Mouse (Mus musculus) kidney, adult 11 months (tissue): ENCODE results near the gene Gpr87.

Experiments
- DNase-seq: peaks from one replicate; pipeline ENCODE4 v3.0.0; 2022

The Gpr87 gene

DNA sequence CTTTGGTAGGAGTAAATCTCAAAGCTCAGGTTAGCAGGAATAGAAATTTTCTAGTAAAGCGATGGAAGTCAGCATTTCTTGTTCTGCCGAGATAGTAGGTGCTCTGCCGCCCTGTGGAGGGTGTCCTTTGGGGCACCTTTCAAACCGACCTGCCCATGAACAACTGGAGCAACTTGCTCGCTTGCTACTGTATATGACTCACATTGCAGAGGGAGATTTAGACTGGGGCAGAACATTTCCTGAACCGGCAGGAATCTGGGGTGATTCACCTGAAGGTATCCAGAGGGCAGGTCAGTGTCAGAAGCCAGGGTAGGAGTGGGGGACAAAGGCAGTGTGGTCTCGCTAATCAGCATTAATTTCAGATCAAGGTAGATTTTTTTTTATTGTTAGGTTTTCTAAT lies at the start of gene Gpr87:
Gene Gpr87 (minus strand): TSS at position 167 of the 400 bp plus-strand sequence.
- DNase-seq: no peak

- DNase-seq: no peak
These were observed 48.5 kb upstream of the Gpr87 start for GRCm38 (mm10) chr3:59243384-59243783.

DNA sequence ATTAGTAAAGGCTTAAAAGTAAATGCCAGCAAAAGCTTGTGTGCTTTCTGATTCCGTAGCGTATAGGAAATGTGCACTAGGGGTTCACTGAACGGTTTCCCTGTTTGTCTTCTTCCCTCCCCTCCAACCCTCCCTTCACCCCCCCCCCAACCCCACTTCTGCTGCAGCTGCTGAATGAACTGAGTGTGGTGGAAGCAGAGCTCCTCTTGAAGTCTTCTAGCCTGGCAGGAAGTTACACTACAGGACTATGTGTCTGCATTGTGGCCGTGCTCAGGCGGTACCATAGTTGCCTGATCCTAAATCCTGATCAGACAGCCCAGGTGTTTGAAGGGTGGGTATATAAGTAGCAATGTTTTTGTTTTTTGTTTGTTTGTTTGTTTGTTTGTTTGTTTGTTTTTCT lies 40.0 kb upstream of the Gpr87 start:
- DNase-seq: no peak

DNA sequence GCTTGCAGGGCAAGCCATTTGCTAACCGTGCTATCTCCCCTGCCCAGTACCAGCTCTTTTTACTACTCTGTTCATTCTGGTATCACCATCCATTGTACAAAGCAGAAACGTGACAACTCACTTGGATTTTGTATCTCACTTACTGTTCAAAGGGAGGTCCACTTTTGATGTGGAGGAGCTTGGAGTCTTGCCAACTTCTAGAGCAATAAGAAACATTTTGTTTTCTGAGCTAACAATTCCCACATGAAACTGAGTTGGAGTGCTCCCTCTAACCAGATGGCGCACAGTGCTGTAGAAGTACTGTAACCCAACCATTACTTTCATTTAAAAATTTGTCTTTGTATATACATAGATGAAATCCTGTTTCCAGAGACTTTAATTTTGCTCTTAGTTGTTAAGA lies 36.0 kb upstream of the Gpr87 start:
- DNase-seq: no peak

DNA sequence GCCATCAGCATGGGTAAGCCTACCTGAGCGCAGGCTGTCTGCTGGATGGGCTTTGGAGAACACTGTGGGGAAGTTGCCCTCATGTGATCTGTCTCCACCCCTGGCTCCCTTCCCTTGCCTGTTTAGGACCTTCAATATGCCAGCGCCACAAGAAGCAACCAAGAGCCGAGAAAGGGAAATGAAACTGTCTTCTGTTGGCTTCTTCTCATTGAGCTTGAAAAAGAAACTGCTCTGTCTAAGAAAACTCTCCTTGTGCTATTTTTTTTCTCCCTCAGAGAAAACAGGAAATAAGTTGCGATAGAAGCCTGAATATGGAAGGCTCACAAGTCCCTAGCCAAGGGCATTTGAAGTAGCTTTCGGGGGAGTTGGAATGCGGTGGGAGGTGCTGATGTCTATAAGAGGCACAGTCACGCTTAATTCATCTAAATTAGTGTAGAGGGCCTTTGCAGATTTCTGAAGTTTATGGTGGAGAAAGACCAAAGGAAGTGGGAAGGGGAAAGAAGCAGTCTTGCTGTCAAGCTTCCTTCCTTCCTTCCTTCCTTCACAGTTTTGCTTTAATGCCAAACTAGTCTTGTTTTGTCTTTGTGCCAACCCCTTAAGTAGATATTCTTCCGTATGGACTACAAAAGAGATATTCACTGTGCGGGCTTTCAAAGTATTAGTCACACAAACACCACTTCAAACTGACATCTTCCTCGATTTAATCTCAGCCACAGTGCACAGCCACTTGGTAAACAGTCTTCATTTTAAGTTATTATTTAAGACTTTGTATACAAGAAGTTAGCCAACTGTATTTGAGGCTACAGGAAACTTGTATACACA lies 34.0 kb upstream of the Gpr87 start:
- no peak for DNase-seq

DNA sequence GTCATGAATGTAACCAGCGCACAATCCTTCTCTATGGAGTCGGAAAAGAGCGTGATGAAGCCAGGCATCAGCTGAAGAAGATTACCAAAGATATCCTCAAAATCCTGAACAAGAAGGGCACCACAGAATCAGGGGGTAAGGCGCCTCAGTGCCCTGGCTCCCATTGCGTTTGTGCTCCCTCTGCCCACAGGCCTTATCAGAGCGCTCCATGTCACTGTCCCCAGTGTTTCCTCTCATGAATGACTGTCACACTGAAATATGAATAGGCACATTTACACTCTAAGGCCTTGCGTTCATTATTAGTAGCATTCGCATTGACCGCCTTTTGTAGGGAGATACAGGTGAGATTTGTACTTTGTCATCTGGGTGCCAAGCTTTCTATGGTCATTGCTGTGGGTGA lies 32.8 kb upstream of the Gpr87 start:
- no peak for DNase-seq

DNA sequence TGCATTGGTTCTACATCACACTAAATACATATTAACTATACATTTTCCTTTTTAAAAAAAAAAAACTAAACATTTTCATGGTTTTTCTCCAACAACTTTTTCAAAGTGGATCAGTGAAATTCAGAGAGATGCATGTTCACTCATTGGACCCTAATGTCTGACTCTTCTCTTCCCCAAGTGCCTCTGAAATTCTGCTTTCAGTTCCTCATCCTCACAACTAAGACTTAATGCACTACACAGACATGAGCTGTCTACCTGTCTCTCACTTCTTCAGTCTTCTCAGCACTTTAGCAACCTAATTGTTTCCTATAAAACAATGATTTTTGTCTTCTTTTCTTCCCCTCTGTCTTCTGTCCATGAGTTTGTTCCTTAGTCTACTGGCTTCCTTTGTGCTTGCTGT lies 30.5 kb upstream of the Gpr87 start:
- no peak for DNase-seq

GRCm38 (mm10) chr3:59222303-59222702 lies 27.4 kb upstream of the Gpr87 start:
- DNase-seq: no peak

DNA sequence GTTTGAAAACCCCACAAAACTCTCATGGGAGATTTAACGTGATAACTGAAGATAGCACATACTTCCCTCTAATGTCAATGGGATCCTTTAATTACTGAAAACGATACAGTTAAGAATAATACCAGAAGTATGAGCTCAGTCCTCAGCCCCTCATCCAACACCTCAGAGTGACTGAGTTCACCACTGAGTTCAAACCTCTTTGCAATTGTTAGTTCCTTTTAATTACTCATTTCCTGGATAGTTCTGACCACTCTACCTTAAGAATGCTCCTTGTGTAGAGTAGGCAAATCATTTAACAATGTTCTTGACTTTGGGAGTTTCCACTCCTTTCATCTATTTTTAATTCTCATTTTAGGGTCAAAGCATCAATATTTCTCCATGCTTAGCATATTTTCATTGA lies 24.4 kb upstream of the Gpr87 start:
- DNase-seq: no peak

- DNase-seq: no peak
These were observed 22.3 kb upstream of the Gpr87 start for GRCm38 (mm10) chr3:59217211-59217610.

DNA sequence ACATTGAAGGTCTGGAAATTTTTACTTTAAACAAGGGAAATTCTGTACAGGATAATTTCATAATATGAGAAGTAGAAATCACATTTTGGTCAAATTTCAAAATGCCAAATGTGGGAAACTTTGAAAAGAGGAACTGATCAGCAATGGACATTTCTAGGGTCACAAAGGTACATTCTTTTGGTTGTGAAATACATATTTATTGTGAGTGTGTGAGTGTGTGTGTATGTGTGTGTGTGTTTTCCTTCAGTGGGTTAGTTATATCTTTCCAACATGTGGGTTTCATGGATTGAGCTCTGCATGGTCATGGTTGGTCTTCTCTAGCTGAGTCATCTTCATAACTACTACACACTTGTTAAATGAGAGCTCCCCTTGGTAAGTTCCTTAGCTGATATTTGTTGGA lies 17.5 kb upstream of the Gpr87 start:
- DNase-seq: no peak

- DNase-seq: no peak
These were observed 16.9 kb upstream of the Gpr87 start for GRCm38 (mm10) chr3:59211784-59212183.

GRCm38 (mm10) chr3:59210727-59211126 lies 15.8 kb upstream of the Gpr87 start, which contains the start of gene P2ry13:
P2ry13 (minus strand) TSS chr3:59210882.
- DNase-seq: no peak

- no peak for DNase-seq
These were observed 15.2 kb upstream of the Gpr87 start for GRCm38 (mm10) chr3:59210089-59210488.

DNA sequence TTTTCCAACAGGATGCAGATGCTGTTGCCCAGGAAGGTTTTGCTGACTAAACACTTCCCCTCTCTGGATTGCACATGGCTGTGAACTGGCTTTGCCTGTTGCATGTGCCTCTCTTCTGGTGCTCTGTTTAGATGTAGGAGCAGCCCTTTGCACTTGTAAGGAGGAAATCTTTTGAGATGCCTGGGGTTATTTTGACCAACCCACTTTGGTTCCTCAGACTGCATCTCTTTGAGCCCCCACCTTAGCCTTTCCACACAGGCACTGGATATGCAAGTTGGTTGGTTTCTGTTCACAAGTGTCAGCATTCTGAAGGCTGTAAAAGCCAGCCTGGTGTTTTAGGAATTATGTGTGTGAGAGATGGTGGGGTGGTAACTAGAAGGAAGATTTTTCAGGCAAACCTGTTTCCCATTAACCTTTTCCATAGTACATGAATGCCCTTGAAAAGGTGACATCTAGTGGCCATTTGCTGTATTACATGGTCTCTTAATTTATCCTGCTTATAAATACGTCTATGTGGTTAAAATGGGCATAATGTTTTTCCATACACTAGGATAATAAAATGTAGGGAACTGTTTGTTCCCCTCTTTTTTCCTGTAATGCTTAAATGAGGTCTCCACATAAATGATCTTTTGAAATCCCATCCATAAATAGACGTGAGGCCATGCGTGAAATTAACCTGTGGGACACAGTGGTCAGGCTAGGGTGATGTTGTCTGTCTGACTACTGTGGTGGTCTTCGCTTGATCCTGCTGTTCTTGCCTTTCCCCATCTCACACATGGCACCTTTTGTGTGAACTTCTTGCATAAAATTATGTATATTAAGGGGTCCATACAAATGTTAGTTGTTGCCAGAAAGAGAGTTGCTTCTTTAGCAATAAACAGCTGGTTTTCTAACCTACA lies 14.0 kb upstream of the Gpr87 start:
- DNase-seq: no peak

GRCm38 (mm10) chr3:59205941-59206340 lies 11.0 kb upstream of the Gpr87 start:
- DNase-seq: no peak

- no peak for DNase-seq
These were observed 10.0 kb upstream of the Gpr87 start for GRCm38 (mm10) chr3:59204719-59205503.

DNA sequence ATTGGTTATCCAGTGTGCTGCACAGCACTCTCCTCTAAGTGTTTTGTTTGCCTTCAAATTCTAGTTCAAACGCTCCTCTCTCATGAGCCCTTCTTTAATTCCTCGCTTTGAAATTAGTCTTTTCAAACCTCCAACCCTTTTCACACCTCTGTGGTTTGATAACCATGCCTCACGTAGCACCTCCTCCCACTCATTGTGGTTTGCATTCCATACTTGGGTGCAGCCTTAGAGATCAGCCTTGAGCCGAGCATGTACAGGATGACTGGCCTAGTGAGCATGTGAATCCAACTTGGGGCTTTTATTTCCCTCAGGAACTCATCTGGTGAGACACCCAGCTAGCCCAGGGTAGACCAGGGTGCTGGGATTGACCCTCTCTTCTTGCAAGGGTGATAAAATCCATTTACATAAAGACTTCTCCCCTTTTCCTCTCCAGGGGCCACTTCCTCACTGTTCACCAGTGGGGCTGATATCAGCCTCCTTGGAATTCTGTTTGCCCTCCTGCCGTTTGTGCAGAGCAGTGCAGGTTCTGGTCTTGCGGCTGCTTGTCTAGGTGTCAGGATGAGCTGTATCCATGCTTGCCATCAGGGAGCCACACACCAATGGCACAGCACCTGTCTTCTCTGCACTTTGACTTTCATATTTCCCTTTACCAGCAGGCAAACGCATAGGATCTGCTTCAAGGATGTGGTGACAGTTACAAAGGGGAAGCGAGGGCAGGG lies 9.1 kb upstream of the Gpr87 start:
- DNase-seq: no peak

GRCm38 (mm10) chr3:59197329-59197948 lies 2.5 kb upstream of the Gpr87 start:
- no peak for DNase-seq

DNA sequence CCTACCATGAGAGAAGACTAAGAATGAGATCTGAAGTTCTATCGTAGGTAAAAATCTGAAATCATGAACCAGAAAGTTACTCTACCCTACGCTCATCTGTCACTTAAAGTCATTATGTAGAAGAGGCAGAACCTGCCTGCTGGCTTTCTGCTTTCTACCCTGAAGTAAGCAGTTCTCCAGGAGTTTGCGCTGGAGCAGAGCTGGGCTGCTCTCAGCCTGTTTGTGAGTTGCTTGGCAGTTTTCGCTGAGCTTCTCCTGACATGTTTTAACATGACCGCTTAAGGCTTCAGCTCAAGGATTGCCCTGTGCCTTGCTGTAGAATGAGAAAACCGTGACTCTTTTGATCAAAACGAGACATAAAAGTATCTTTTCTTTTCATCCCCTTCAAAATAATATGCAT lies 805 bp downstream of the Gpr87 start:
- no peak for DNase-seq

GRCm38 (mm10) chr3:59191674-59192073 lies 3.2 kb downstream of the Gpr87 start:
- no peak for DNase-seq

DNA sequence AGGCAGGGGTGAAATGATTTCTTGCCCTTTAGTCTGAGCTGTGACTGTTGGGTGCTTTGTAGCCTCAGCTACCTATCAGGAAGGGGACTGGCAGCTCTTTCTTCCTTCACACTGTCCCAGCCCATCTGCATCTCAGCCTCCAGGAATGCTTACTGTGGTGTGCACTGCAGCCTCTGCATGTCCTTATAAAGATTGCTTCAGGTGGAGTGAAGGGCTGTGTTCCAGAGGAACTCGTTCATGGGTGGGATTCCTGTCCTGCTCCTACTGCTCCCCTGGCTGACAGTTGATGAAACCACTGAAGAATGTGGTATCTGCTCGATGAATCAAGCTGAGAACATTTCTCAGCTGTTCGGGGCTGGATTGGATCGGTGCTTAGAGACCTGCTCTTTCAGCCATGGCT lies 7.6 kb downstream of the Gpr87 start:
- no peak for DNase-seq
